Mouse (Mus musculus): ENCODE data around the gene Hsph1. TPM values are rescaled to one million over a fixed set of nuclear protein-coding genes. Genes with fewer than 3 reads are reported as not detected.

Hsph1 gene
- total RNA-seq, 1 experiment from 2014 or later: 88.1 TPM

DNA sequence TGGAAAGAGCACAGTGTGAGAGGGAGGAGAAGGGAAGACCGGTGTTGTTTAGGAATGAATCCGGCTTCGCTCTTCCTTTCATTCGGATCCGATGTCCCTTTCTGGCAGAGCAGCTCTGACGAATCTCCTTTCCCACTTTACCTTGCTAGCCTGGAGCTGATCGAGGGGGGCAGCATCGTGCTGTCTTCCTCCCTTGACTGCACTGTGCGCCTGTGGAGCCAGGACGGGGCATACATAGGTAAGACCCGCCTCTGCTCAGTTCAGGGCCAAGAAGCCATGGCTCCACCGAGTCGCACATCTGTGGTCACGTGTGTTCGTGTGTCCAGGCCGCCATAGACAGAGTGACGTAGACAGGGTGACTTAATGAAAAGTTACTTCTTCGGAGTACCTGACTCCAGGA lies 38.8 kb downstream of the Hsph1 start:
- no peak for ATAC-seq (replicated peaks; ENCODE audit: low read depth, poor library complexity, severe bottlenecking)

DNA sequence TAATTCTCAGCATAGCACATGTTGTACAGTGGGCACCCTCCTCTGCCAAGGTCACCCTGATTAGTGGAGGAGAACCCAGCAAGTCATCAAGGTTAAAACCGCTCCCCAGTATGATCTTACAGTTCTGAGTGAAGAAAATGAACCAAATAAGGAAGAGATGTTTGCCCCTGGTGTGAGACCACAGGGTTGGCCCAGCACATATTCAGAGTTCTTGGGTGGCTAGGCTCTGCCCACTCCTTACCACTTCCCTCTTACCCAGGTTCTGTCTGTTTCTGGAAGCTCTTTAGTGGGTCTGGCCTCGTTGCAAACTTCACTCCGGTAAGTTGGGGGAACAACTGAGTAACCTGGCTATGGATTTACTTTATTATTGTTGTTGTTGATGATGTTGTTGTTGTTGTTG lies 42.0 kb downstream of the Hsph1 start:
- ATAC-seq (replicated peaks; ENCODE audit: low read depth, poor library complexity, severe bottlenecking): peak; percentile 81

DNA sequence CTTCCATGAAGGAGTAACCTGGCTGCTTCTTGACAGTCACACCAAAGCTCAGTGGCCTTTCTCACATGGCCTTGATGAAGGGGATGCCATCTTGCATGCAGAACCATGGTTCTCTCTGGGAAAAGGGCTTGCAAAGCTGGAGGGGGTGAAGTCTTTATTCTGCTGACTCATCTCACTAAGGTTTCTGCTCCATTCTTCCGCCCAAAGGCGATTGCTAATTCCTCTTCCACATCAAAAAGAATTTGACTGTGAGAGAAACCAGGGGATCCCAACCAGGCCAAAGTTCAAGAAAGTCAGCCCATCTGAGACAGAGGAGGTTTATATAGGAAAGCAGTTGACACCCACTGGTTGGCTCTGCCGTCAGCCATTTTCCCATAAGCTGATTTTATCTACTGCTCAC lies 46.2 kb downstream of the Hsph1 start:
- ATAC-seq (replicated peaks; ENCODE audit: low read depth, poor library complexity, severe bottlenecking): no peak

DNA sequence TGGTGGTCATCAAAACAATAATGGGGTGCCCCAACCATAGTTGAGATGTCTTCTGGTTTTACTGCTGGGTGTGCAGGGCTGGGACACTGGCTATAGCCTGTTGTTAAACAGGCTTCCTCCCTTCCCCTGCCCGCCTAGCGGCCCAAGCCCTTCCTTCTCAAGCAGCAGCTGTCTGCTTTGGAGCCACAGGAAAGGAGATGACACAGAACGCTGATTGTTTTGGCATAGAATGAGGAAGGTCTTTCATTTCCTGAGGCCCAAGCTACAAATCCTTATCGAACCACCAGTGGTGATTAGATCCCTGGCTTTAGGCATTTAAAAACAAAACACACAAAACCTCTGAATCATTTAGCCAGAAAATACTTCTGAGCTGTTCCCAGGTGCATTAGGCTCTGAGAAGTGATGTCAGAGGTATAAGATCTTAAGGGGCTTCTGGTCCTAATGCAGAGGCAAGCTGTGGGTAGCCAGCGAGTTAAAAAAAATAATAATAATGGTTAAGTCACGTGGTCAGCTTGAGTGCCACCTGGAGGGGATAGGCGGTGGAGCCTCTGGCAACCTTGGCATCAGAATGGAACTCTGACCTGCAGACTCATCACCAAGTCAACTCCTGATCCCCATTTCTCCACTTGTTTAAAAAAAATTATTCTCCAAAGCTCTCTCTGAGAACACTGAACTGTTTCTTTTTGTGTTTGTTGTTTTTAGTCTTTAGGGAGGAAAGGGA lies 47.2 kb downstream of the Hsph1 start:
- peak; percentile 67 for ATAC-seq (replicated peaks; ENCODE audit: low read depth, poor library complexity, severe bottlenecking)

DNA sequence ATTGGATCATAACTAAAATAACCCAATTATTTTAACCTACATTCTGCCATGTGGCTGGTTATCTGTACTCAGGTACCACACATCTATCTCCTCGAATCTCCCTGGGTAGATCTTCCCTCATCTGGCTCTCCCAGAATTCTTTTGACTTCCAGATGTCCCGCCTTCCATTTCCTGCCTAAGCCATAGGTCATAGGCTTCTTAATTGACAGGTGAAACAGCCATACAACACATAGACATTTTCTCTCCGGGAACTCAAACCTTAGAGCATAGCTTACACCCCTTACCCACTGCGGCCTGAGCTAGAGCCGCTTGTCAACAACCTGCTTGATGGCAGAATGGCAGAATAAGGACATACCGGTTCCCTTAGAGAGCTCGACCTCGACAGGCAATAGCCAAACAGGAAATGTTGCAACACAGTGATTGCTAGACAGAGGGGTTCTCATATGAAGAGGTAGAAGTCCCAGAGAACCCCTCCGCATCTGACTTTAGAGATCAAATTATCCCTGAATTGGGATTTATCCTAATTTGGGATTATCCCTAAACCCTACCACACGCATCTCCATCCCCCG lies 48.8 kb downstream of the Hsph1 start:
- peak; percentile 64 for ATAC-seq (replicated peaks; ENCODE audit: low read depth, poor library complexity, severe bottlenecking)

DNA sequence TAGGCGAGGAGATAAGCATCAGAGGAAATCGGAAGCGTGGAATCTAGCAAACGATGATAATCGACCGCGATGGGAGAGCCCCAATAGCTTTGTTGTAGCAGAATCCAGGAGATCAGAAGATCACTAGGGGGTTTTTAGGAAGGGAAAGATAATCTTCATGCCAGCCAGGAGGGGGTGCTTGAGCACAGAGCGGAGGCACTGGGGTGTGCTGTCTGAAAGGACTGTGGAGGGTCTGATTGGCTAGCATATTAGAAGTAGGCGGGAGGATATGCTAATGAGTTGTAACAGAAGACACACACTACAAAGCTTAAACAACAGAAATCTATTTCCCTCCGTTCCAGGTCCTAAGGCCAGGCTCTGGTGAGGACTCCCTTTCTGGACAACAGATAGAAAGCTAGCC lies 50.3 kb downstream of the Hsph1 start:
- ATAC-seq (replicated peaks; ENCODE audit: low read depth, poor library complexity, severe bottlenecking): peak; percentile 50

DNA sequence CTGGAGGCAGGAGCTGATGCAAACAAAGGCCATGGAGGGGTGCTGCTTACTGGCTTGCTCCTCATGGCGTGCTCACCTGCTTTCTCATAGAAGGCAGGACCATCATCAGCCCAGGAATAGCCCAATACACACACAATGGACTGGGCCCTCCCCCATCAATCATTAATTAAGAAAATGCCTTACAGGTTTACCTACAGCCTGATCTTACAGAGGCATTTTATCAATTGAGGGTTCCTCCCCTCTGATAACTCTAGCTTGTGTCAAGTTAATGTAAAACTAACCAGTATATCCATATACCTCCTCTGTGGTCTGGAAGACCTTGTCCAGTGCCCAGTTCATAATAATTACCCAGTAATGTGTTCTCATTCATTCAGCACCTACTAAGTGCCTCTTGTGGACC lies 50.9 kb downstream of the Hsph1 start:
- no peak for ATAC-seq (replicated peaks; ENCODE audit: low read depth, poor library complexity, severe bottlenecking)

DNA sequence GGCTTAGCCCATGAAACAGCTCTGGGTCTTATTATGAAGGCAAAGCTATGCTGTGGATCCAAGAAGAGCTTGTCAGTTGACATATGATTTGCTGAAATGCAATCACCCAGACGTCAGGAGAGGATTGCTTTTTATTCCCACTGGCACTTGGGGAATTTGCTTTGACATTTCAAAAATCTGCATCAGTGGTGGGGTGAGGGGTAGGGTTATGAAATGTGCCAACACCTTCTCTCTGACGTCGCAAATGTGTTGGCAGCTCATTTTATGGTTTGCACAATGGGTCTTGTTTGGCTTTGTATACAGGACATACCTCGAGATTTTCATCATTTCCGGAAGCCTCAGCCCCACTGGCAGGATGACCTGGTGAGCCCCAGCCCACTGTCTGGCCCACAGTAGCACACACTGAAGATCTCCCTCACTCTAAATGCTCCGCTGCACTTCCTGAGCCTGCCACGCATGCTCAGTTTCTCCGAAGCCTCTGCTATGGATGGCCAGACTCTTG lies 52.0 kb downstream of the Hsph1 start:
- ATAC-seq (replicated peaks; ENCODE audit: low read depth, poor library complexity, severe bottlenecking): no peak

DNA sequence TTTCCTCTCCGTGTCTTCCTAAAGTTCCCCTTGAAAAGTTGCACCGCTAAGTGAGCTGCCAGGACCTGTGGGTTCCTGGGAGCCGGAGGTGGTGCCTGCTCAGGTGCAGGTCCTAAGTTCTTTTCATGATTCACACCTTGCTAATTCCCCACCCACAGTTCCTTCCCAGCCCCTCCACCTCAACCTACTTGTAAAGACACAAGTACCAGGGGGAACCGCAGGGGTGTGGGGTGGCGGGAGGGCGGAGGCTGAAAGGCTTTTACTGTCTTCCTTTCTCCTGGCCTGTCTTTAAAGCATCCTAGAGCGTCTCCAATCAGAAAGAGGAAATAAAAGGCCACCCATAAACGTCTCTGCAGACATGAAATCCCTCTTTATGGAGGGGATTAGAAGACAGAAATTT lies 52.7 kb downstream of the Hsph1 start:
- ATAC-seq (replicated peaks; ENCODE audit: low read depth, poor library complexity, severe bottlenecking): no peak

DNA sequence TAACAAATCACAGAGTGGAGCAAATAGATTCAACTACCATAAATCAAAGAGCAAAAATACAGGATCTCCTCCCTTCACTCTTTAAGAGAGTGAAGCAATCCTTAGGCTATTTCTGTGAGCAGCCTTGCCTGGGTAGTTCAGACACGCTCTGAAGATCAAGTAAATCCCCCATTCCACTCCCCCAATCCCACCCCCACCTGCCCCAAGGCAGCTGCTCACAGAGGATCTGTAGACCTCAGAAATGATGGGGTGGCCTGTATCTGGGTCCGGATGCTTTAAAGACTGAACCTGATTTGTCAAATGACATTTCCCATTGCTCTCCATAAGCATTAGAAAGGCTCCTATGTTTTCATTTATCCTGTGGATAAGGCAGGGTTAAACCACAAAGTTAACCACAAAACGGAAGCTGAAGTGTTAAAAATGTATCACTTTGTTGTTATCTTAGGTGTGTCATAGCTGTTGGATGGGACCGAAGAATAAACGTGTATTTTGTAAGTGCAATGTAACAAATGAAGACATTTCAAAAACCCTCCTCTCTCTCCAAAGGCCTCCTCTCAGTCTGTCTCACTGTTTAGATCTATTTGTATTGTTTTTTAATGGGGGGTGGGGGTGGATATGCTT lies 53.4 kb downstream of the Hsph1 start:
- no peak for ATAC-seq (replicated peaks; ENCODE audit: low read depth, poor library complexity, severe bottlenecking)

DNA sequence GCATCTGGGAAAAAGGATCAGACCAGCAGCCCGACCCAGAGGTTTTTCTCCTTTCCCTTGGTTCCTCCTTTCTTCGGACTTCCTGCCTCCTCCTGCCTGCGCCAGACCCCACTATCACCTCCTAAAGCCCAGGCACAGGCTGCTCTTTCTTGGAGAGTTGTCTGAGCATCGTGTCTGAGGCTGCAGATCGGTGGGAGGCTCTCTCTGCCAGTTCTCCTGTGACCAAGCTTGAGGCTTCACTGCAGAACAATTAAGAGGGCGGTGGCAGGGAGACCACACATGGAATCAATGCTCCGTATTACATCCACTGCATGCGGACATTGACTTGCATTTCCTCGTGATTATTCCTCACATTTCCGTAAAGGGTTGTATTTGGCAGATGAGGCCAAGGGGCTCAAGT lies 58.7 kb downstream of the Hsph1 start:
- no peak for ATAC-seq (replicated peaks; ENCODE audit: low read depth, poor library complexity, severe bottlenecking)

DNA sequence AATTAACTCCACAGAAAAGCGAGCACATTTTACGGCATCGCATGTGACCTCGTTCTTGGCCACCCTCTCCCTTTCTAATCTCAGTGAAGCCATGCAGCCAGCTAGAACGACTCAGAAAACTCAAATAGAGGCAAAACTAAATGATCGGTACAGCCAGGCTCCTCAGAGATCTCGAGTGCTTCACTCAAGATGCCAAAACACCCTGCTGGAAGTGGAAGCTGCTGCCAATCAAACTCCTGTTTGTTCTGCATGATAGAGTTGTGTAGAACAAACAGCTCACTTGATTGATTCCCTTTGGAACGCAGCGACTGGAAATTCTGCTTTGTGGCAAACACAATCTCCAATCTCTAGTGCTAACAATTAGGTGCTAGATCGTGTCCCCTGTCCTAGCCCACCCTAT lies 59.2 kb downstream of the Hsph1 start:
- no peak for ATAC-seq (replicated peaks; ENCODE audit: low read depth, poor library complexity, severe bottlenecking)

DNA sequence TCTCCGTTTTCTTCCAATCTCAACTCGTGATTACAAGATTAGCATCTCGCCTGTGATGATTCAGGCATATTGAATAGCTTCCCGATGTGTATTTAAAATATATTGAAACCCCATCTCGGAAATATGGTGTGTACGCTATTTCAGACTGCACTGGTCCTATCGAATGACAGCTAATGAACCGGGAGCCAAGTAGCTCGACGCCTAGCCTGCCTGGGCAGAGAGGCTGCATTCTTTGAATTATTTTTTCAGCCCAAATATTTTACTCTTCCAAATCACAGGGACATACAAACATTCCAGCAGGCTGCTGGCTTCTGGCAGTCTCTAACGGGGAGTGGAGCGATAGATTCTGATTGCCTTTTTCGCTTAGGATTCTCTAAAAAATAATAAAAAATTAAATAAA lies 67.2 kb downstream of the Hsph1 start:
- no peak for ATAC-seq (replicated peaks; ENCODE audit: low read depth, poor library complexity, severe bottlenecking)

DNA sequence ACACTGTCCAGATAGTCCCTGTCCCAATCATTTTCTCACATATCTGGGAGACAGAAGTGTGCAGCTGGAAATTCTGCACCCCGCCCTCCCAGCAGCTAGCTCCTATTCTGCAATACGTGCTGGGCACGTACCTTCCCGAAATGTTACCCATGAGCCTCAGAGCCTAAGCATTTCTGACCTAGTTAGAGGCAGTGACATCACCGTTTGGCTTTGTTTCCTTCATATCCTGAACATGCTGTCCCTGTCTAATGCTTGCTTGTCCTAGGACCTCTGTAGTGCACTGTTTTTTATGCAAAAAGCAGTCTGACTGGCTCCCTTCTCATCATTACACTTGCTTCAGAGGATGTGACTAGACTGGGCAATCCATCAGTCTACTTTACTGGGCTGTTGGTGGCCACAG lies 69.2 kb downstream of the Hsph1 start:
- no peak for ATAC-seq (replicated peaks; ENCODE audit: low read depth, poor library complexity, severe bottlenecking)

DNA sequence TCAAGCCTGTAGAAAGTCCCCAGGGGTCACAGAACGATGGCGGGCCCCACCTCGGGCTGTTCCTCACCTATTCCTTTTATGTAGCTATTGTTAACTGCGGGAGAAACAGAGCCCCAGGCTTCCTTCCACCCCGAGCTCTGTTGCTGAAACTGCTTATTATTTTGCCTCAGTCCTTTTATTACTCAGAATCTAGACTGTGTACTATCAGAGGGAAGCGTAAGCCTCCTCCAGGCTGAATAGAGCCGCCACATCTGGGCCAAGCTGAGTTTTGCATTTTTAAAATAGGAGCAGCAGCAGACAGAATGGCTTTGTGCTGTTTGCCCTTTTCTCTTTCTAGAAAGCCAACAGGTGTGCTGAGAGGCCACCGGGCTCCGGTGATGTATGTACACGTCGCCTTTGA lies 70.2 kb downstream of the Hsph1 start:
- no peak for ATAC-seq (replicated peaks; ENCODE audit: low read depth, poor library complexity, severe bottlenecking)

Other genes starting within 250 kb of the Hsph1 start
- gene Medag, start 224.6 kb downstream of the Hsph1 start, total RNA-seq (2017): 0.39 TPM in 1 of 2 replicates, not detected in the other
- 2.1 TPM in 1 of 2 replicates, not detected in the other for gene Tex26, start 196.7 kb downstream of the Hsph1 start, total RNA-seq (2017)
- not detected in 2 replicates for gene Wdr95, start 107.7 kb downstream of the Hsph1 start, total RNA-seq (2017)
- gene B3glct, start 41.9 kb upstream of the Hsph1 start, total RNA-seq (2017): 7.7 and 13.2 TPM in 2 replicates

Measured in common myeloid progenitor, adult 5-6 weeks (primary cell).